In genomic region chr12:29939261-29939671, GRCm38 (mm10) we compare ENCODE assay signal across 8 mouse cellular contexts. TPM values are rescaled to one million over a fixed set of nuclear protein-coding genes. Genes with fewer than 3 reads are reported as not detected.
DNase-seq lines count a peak whose midpoint lies in the region; ATAC-seq and TF ChIP-seq lines count a peak whose summit lies in the region.

No protein-coding gene starts in this region.

- no peaks in the 10 kb centered on the region for H3K9me3 ChIP-seq in forebrain, embryonic 11.5 days (ENCODE audit: control insufficient read depth, low read length)
- H3K9me3 ChIP-seq in liver, postnatal 0 days (ENCODE audit: low read length), result no peaks in the 10 kb centered on the region
- H3K9me3 ChIP-seq in stomach, embryonic 15.5 days, result no peaks in the 10 kb centered on the region

- peak overlapping the region; percentile 77 for H3K4me2 ChIP-seq in forebrain, embryonic 11.5 days (ENCODE audit: low read depth, low read length, severe bottlenecking)
- H3K4me2 ChIP-seq in liver, postnatal 0 days (ENCODE audit: low read depth, low read length), result peak overlapping the region; percentile 52
- H3K4me2 ChIP-seq in stomach, embryonic 15.5 days, result peak overlapping the region; percentile 73

- TF ChIP-seq EP300 in liver, postnatal 0 days (IDR thresholded peaks at IDR 0.05; ENCODE audit: low read depth), result no peak

- no peak for ATAC-seq in forebrain, embryonic 11.5 days (replicated peaks; ENCODE audit: low FRiP score)
- ATAC-seq in liver, postnatal 0 days, result no peak
- no peak for ATAC-seq in stomach, embryonic 15.5 days (ENCODE audit: insufficient read depth, low FRiP score, low read depth)

- H3K4me1 ChIP-seq in forebrain, embryonic 11.5 days (replicated peaks; ENCODE audit: control insufficient read depth, insufficient read depth, low read length), result peaks cover 21% of the 10 kb centered on the region
- no peaks in the 10 kb centered on the region for H3K4me1 ChIP-seq in liver, postnatal 0 days (ENCODE audit: insufficient read depth)
- H3K4me1 ChIP-seq in stomach, embryonic 15.5 days, result peaks cover 15% of the 10 kb centered on the region

- H3K9ac ChIP-seq in forebrain, embryonic 11.5 days (ENCODE audit: low read length), result peak overlapping the region; percentile 96
- H3K9ac ChIP-seq in liver, postnatal 0 days (replicated peaks), result no peak overlapping the region
- H3K9ac ChIP-seq in stomach, embryonic 15.5 days, result peak overlapping the region; percentile 72; the same call in 1 of the 2 replicates

- intact Hi-C loops in heart, postnatal 14 days (cut with DNase I), result loop anchor here (2.0 to 5.0 kb wide), 2 partner anchors 14 to 33 kb away; no protein-coding TSS in a partner anchor
- intact Hi-C loops in left cerebral cortex, postnatal 14 days (cut with DNase I), result loop anchor here (5.0 kb wide), 1 partner anchor 83 kb away; no protein-coding TSS in a partner anchor

- 6% methylated on average over 8 of the region's 8 CpGs for WGBS in forebrain, embryonic 11.5 days
- WGBS in liver, postnatal 0 days (ENCODE audit: insufficient replicate concordance), result 39% methylated on average over 8 of the region's 8 CpGs
- WGBS in stomach, embryonic 15.5 days, result 7% methylated on average over 8 of the region's 8 CpGs

- TF ChIP-seq CTCF in liver, postnatal 0 days (IDR thresholded peaks at IDR 0.05; ENCODE audit: low read depth), result no peak

- no peaks in the 10 kb centered on the region for H3K27me3 ChIP-seq in forebrain, embryonic 11.5 days (ENCODE audit: control insufficient read depth, insufficient read depth, low read length)
- peaks cover 15% of the 10 kb centered on the region for H3K27me3 ChIP-seq in liver, postnatal 0 days (ENCODE audit: insufficient read depth, low read length)
- H3K27me3 ChIP-seq in stomach, embryonic 15.5 days (replicated peaks), result no peaks in the 10 kb centered on the region

- peak overlapping the region; percentile 81 for H3K4me3 ChIP-seq in forebrain, embryonic 11.5 days (ENCODE audit: low read depth, low read length)
- H3K4me3 ChIP-seq in liver, postnatal 0 days (ENCODE audit: low read depth, low read length), result 0 out of 2 replicates have a peak overlapping the region, but pooled peaks have one; percentile 42
- H3K4me3 ChIP-seq in stomach, embryonic 15.5 days (replicated peaks), result peak overlapping the region; percentile 77

- no peaks in the 10 kb centered on the region; the same call in 1 of the 2 replicates for H3K36me3 ChIP-seq in forebrain, embryonic 11.5 days (ENCODE audit: control insufficient read depth, insufficient read depth, low read length)
- no peaks in the 10 kb centered on the region for H3K36me3 ChIP-seq in liver, postnatal 0 days (replicated peaks; ENCODE audit: insufficient read depth, low read length)
- no peaks in the 10 kb centered on the region for H3K36me3 ChIP-seq in stomach, embryonic 15.5 days

- no peak overlapping the region; the same call in 1 of the 2 replicates for H3K27ac ChIP-seq in forebrain, embryonic 11.5 days (ENCODE audit: low read depth, low read length)
- H3K27ac ChIP-seq in liver, postnatal 0 days (ENCODE audit: low read depth), result no peak overlapping the region
- H3K27ac ChIP-seq in stomach, embryonic 15.5 days, result peak overlapping the region; percentile 94

- peak; percentile 30 for DNase-seq in adrenal gland, adult 2 months
- no peak for DNase-seq in adrenal gland, adult 8-10 months
- DNase-seq in forebrain, embryonic 11.5 days (ENCODE audit: low spot score), result peak; percentile 56
- peak; percentile 50 to 62 for DNase-seq in heart, postnatal 14 days
- no peak for DNase-seq in liver, postnatal 0 days
- no peak for DNase-seq in left cerebral cortex, postnatal 14 days (ENCODE audit: low spot score in 2 of 2)
- no peak for DNase-seq in right cerebral cortex, postnatal 36 days (ENCODE audit: low spot score in 2 of 2)

RNA-seq across cellular contexts. Expression of gene Pxdn, which starts 1.9 kb away (rescaled TPM):
- 10 to 100 TPM; 50.3 to 59.2 TPM for total RNA-seq in adrenal gland, adult 2 months (2021)
- 75.0 and 85.7 TPM in 2 replicates for polyA plus RNA-seq in adrenal gland, adult 2 months (2012; rRNA removed)
- 10 to 100 TPM; 41.0 to 51.5 (median 44.3) TPM for total RNA-seq in adrenal gland, adult 8-10 months (2022)
- 66.1 and 73.7 TPM in 2 replicates for polyA plus RNA-seq in forebrain, embryonic 11.5 days (2014; fragmentation: Nextera tagmentation; extraction: Ambion mirVana)
- total RNA-seq in heart, postnatal 14 days (2021), result 100 to 1,000 TPM; 144 to 151 TPM
- polyA plus RNA-seq in liver, postnatal 0 days (2015; fragmentation: Nextera tagmentation; extraction: Ambion mirVana), result 4.9 TPM in 2 replicates
- polyA plus RNA-seq in stomach, embryonic 15.5 days (2015; fragmentation: Nextera tagmentation; extraction: Ambion mirVana), result 70.4 and 77.2 TPM in 2 replicates
- 10 to 100 TPM; 42.7 to 49.8 TPM for total RNA-seq in left cerebral cortex, postnatal 14 days (2021)

Comparison
In these comparisons a context has a peak if more than half of its experiments do, and no peak if none do; other contexts are left out.
1. DNase-seq: peak in adrenal gland, adult 2 months (single experiment), forebrain, embryonic 11.5 days (single experiment) and heart, postnatal 14 days (2 of 2); none in adrenal gland, adult 8-10 months (single experiment), liver, postnatal 0 days (single experiment), left cerebral cortex, postnatal 14 days (0 of 2) and right cerebral cortex, postnatal 36 days (0 of 2).
2. Peak in every context shown above with its lines, with median percentiles within 50 percentile points of each other: H3K4me2 ChIP-seq and H3K4me3 ChIP-seq.